ENCODE assay signal across 10 mouse cellular contexts in genomic region chr8:107118803-107119233, GRCm38 (mm10). TPM values are rescaled to one million over a fixed set of nuclear protein-coding genes. Genes with fewer than 3 reads are reported as not detected.
DNase-seq lines count a peak whose midpoint lies in the region; ATAC-seq and TF ChIP-seq lines count a peak whose summit lies in the region.
"Had no signal": no experiment of that assay in that cellular context is flagged by ENCODE, and none has a peak within 500 bp of the region (broad histone marks: within the 10 kb centered on the region; RNA-seq: fewer than 3 reads in every experiment).

No protein-coding gene starts in this region.

- H3K9ac ChIP-seq in forebrain, embryonic 13.5 days, result no peak overlapping the region

- H3K4me3 ChIP-seq in kidney, adult 2 months (ENCODE audit: insufficient read depth, low read depth, low read length), result no peak overlapping the region
- H3K4me3 ChIP-seq in forebrain, embryonic 13.5 days, result no peak overlapping the region
- H3K4me3 ChIP-seq: megakaryocyte, embryonic 14.5 days had no signal

- H3K9me3 ChIP-seq in forebrain, embryonic 13.5 days (replicated peaks), result no peaks in the 10 kb centered on the region

- TF ChIP-seq CTCF in kidney, adult 2 months (conservative IDR thresholded peaks at IDR 0.05; ENCODE audit: insufficient read depth, insufficient read length, low read depth, low read length), result no peak

- TF ChIP-seq POLR2A in kidney, adult 2 months (IDR thresholded peaks at IDR 0.05; ENCODE audit: low read depth, low read length), result no peak

- peak overlapping the region; percentile 100 for H3K27ac ChIP-seq in kidney, adult 2 months (ENCODE audit: insufficient read depth, low read depth, low read length)
- H3K27ac ChIP-seq in forebrain, embryonic 13.5 days, result no peak overlapping the region

- H3K36me3 ChIP-seq in kidney, adult 2 months (ENCODE audit: control insufficient read depth, insufficient read depth, low read length), result no peaks in the 10 kb centered on the region
- no peaks in the 10 kb centered on the region for H3K36me3 ChIP-seq in forebrain, embryonic 13.5 days (ENCODE audit: poor library complexity, severe bottlenecking)

- H3K4me1 ChIP-seq in kidney, adult 2 months (ENCODE audit: control insufficient read depth, insufficient read depth, low read length), result peaks cover 45% of the 10 kb centered on the region
- H3K4me1 ChIP-seq in forebrain, embryonic 13.5 days, result peaks cover 16% of the 10 kb centered on the region

- ATAC-seq in forebrain, embryonic 13.5 days, result no peak

- no peaks in the 10 kb centered on the region for H3K27me3 ChIP-seq in kidney, adult 2 months (replicated peaks; ENCODE audit: control insufficient read depth, insufficient read depth, low read length)
- no peaks in the 10 kb centered on the region for H3K27me3 ChIP-seq in forebrain, embryonic 13.5 days

- WGBS in kidney, adult 2 months, result 10% methylated on average over 7 of the region's 7 CpGs
- WGBS in forebrain, embryonic 13.5 days, result 63% methylated on average over 7 of the region's 7 CpGs

- DNase-seq in adrenal gland, adult (ENCODE audit: inconsistent age in 2 of 2, low spot score in 1 of 2), result peak; percentile 64 to 90
- no peak for DNase-seq in adrenal gland, adult 18-20 months (ENCODE audit: low spot score in 2 of 2)
- peak; percentile 60 for DNase-seq in adrenal gland, postnatal 36 days
- peak; percentile 94 for DNase-seq in kidney, adult 2 months
- peak; percentile 53 for DNase-seq in skeletal muscle tissue, adult 2 months (ENCODE audit: low read depth, low spot score)
- DNase-seq in testis, postnatal 10 days (ENCODE audit: low spot score), result no peak
- no peak for DNase-seq in cerebellum, adult 8-10 months
- DNase-seq: gastrocnemius, postnatal 14 days had no signal

- H3K4me2 ChIP-seq in forebrain, embryonic 13.5 days, result no peak overlapping the region

RNA-seq across cellular contexts. Expression of gene Terf2, which starts 22.5 kb away (rescaled TPM):
- total RNA-seq in adrenal gland, adult 18-20 months (2021), result 10 to 100 TPM; 20.5 to 22.6 TPM
- total RNA-seq in adrenal gland, postnatal 36 days (2021), result 10 to 100 TPM; 23.5 to 24.5 TPM
- polyA plus RNA-seq in kidney, adult 2 months (2012; rRNA removed), result 8.7 and 12.2 TPM in 2 replicates
- polyA plus RNA-seq in forebrain, embryonic 13.5 days (2015; fragmentation: Nextera tagmentation; extraction: Ambion mirVana), result 25.0 and 25.5 TPM in 2 replicates

RNA-seq across cellular contexts. Expression of gene Cyb5b, which starts 31.6 kb away (rescaled TPM):
- 100 to 1,000 TPM; 320 to 493 TPM for total RNA-seq in adrenal gland, adult 18-20 months (2021)
- 100 to 1,000 TPM; 419 to 590 TPM for total RNA-seq in adrenal gland, postnatal 36 days (2021)
- polyA plus RNA-seq in kidney, adult 2 months (2012; rRNA removed), result 186 and 203 TPM in 2 replicates
- 102 and 115 TPM in 2 replicates for polyA plus RNA-seq in forebrain, embryonic 13.5 days (2015; fragmentation: Nextera tagmentation; extraction: Ambion mirVana)

RNA-seq across cellular contexts. Expression of gene Tmed6, which starts 53.4 kb away (rescaled TPM):
- not detected for total RNA-seq in adrenal gland, adult 18-20 months (2021)
- not detected for total RNA-seq in adrenal gland, postnatal 36 days (2021)
- polyA plus RNA-seq in kidney, adult 2 months (2012; rRNA removed), result 55.0 and 65.3 TPM in 2 replicates
- polyA plus RNA-seq in forebrain, embryonic 13.5 days (2015; fragmentation: Nextera tagmentation; extraction: Ambion mirVana), result not detected in 2 replicates
- total RNA-seq: gastrocnemius, postnatal 14 days had no signal

Comparison
In these comparisons a context has a peak if more than half of its experiments do, and no peak if none do; other contexts are left out.
1. DNase-seq: peak in adrenal gland, adult (2 of 2), adrenal gland, postnatal 36 days (2 of 2), kidney, adult 2 months (single experiment) and skeletal muscle tissue, adult 2 months (single experiment); none in adrenal gland, adult 18-20 months (0 of 2), testis, postnatal 10 days (single experiment) and cerebellum, adult 8-10 months (single experiment).